Mouse (Mus musculus) brain, embryonic 18.5 days (tissue): ENCODE measurements at regions not wholly inside any gene's neighbourhood (a gene's known extent, or its start where the extent isn't known, plus 50 kb on each side); places are given as distances from the start of the nearest gene placed in this dataset.

Experiments used
- DNase-seq: peaks from one replicate; pipeline ENCODE4 v3.0.0-alpha.2; 2012; ENCODE audit warnings: low read depth, low spot score

DNA sequence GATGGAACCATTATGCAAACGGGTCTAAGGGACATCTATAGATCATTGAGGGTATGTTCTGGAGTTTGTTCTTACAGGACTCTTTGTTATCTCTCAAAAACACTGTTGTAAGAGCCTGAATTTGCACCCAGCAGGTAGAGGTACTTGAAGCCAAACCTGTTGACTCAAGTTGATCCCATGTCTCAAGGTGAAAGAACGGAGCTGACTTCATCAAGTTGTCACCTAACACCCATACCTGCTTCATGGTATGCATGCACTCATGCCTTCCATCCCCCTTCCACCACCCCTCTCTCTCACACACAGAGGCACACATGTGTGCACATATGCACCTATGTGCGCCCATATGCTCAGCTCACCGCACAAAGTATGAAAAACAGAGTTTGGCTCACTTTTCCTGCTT, 189.0 kb downstream of the Ttll7 start:
- DNase-seq = no peak

- DNase-seq = no peak
Observed at GRCm38 (mm10) chr3:147042911-147043310, 190.7 kb downstream of the Ttll7 start.

GRCm38 (mm10) chr3:147046634-147047033, 194.5 kb downstream of the Ttll7 start:
- DNase-seq = no peak

GRCm38 (mm10) chr3:147054157-147054838, 202.1 kb downstream of the Ttll7 start:
- DNase-seq = no peak

GRCm38 (mm10) chr3:147057874-147058273, 205.7 kb downstream of the Ttll7 start:
- DNase-seq = no peak

- DNase-seq = no peak
Observed at GRCm38 (mm10) chr3:147060659-147061058, 208.5 kb downstream of the Ttll7 start.

DNA sequence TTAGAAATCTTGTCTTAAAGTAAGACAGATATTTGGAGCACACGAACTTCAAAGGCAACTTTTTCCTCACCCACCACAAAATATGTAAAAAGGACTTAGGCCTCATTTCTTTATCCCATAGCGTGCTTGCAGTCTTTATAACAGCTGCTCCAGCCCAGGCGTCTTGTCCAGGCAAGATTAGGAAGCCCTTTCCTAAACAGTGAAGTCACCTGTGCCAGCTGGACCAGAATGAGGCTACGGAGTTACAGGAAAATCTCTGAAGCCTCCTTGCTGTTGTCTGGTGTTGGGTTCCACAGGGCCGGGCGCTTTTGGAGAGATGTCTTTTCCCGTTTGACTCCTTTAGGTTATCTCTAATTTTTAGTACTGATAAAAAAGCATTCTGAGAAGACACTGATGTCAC, 210.3 kb downstream of the Ttll7 start:
- DNase-seq = no peak

DNA sequence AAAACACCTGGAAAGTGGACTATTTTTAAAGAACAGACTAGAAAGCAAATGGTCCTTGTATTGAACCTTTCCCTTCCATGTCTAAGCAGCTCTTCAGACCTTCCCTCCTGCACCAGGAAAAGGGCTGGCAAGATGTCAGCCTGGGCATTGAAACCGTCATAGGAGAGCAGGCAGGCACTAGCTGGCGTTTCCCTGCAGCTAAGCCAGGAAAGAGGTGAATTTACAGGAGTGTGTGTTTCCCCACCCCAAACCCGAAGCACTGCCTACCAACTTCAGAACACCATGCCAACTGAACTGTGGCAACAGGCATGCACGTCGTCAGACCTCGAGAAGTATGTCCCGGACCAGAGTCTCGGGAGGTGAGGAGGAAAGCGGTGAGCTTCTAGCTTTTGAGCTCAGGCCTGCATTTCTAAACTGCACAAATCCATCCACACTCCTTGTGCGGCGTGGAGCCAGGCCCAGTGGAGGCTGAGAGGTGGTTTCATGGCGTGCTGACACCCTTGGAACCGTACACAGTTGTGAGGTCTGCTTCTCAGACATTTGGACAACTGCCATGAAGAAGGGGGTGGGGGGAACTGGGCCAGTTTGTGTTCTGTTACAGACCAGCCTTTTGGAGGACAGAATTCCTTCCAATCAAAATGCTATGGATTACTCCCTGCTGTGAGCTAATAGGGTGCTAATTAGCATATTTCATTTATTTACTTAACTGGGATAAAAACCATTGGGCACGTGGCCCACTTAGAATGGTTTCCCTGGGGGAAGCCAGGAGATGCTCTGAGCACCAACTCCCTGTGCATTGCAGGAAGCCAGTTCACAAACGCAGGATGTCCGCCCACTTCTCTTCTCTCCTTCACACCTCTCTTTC, 211.6 kb downstream of the Ttll7 start:
- DNase-seq = peak; percentile 43

DNA sequence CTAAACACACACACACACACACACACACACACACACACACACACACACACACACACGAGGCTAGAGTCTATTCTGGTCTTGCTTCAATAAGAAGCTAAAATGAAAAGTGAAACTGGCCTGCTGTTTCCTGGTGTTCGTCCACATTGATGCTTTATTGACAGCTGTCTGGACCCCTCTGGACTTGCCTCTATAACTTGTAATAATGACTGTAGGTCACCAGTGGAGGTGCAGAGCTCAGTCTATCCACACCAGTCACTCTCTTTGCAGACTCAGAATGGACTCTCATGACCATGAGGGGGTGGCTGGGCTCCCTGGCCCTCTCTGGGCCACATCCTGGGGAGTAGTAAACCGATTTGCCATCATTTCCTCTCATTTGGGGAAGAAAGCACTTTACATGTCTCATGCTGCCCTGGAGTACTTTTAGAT, 212.3 kb downstream of the Ttll7 start:
- no peak for DNase-seq

DNA sequence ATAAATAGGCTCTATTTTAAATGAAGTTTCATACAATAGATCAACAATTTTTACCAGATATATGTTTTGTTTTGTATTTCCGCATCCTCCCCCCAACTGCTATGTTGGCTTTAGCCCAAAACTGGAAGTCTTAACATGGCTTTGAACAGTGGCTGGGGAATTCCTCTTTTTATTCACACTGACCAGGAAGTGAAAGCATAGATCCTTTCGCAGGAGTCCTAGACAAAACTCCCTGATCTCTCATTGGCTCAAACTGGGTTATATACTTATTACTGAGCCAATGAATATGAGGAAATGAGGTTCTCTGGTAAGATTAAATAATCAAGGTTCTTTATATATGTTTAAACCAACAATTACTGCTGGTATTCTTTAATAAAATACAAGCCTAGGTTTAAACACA, 218.8 kb downstream of the Ttll7 start:
- no peak for DNase-seq

- no peak for DNase-seq
Observed at GRCm38 (mm10) chr3:147080197-147080596, 228.0 kb downstream of the Ttll7 start.

DNA sequence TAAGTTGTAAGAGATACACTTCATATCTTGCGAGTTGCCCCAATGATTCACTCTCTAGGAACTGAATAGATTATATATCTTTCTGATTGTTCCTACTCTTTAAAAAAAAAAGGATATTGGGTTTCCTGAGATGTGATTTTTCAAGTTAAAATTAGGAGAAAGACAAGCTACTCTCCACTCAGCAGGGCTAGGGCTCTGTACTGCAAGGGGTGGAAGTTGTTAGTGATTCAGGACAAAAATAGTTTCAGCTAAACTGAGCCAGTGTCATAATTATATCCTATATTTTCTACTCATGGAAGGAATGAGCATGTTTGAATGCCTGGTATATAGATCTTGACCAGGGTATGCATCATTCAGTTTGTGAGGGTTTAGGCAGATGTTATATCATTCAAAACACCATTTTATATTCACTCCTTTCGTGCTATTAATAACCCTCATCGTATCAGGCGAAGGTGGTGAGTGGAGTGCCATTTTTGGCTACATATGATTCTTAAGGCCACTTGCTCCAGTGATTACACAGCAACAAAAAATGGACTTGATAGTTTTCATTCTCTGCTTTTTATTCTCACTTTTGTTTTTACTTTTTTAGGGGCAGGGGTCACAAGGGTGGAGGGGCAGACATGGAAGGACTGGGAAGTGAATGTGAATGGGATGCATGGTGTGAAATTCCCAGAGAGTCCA, 228.7 kb downstream of the Ttll7 start:
- no peak for DNase-seq

GRCm38 (mm10) chr3:147081763-147082162, 229.6 kb downstream of the Ttll7 start:
- DNase-seq = no peak

DNA sequence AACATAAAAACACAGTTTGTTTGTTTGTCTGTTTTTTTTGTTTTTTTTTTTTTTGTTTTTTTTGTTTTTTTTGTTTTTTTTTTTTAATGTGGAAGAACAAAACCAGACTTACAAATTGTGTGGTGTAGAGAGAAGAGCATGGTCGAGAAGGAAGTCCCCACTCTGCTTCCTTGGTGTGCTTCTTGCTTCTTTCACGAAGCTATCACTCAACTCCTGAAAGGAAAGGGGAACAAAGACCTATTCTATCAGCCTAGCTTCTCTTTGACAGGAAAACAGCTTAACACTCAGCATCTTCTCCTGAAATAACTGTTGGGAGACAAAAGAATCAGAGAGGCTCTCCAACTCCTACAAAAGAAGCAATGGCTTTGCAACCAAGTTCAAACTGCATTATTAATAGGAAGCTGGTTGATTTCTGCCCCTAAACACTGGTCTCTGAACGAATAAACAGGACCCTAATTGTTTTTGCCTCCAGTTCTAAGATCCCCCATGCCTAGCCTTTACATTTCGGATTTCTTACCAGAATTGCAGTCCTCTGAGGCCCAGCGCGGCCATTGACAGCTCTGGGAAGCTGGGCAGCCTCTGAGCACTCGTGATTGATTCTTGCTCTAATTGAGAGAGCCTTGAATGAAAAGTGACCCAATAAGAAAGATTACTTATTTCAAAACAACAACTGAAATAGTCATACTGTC, 230.2 kb downstream of the Ttll7 start:
- DNase-seq = no peak

DNA sequence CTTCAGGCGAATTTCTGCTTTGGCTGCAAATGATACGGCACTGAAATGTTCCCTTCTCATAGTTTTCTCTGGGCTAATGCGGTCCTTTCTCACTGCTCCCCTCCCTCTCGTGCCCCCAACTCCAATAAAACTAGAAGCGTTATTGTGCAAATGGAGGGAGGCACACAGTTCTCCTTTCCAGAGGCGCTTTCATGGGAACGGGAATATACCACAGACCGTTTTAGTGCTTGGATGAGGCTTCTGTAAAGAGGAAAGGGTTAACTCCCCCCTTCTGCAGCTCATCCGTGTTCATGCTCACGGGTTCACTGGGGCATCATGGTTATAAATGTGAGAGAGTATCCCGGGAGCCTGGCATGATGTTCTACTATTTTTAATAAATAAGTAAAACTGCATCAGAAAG, 231.2 kb downstream of the Ttll7 start:
- no peak for DNase-seq

DNA sequence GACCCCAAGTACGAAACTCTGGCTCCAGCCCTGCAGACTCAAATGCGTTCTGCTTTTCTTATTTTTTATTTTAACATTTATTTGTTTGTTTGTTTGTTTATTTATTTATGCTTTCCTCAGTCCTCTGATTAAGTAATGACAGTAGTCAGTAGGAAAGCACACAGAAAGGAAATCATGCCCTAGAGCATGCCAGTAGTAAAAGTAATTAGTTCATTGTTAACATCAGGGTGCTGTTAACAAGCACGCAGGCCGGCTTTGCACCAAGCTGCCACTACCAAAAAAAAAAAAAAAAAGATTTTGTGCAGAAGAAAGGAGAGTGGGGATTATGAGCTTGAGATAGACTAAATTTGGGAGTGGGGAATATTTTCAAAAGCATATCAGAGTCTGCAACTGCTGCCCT, 231.7 kb downstream of the Ttll7 start:
- DNase-seq = no peak

DNA sequence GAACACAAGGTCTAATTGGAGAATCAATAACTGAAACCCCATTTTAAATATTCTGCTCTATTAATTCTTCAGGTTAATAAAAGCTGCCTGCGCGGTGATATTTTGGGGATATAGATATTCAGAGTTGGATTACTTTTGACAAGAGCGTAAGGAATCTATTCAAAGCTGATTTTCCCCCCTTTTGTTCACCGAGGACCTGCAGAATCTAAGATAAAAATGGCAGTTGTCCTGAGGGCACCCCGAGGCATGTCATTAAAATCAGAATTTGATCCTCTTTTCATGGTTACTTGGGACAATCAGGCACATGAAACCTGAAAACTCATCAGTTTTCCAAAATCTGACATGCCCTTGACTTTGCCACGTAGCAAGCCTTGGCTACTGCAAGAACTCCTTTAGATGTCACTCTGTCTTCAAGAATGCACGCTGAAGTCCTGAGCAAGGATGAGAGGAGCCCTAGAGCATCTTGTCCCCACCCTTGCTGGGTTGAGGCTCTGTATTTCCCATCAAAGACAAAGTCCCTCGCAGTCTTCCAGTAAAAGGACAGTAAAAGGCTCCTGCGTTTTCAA, 232.5 kb downstream of the Ttll7 start:
- DNase-seq = no peak

- DNase-seq = no peak
Observed at GRCm38 (mm10) chr3:147088171-147088570, 236.0 kb downstream of the Ttll7 start.

DNA sequence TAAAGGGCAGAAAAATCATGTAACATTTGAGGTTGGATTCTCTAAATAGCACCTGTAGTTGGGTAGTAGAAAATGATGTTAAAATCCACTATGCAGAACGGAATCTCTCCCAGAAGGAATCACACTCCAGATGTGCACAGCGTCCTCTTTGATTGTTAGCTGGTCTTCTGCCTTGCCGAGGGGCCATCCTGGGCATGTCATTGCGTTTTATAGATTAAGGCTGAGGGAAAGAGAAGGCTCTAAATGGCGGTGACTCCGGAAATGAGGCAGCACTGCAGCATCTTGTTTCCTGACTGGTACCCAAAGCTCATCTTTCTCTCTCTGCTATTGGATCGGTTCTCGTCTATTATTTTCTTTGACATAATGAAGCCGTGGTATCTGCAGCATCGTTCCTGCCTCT, 237.5 kb downstream of the Ttll7 start:
- DNase-seq = no peak

DNA sequence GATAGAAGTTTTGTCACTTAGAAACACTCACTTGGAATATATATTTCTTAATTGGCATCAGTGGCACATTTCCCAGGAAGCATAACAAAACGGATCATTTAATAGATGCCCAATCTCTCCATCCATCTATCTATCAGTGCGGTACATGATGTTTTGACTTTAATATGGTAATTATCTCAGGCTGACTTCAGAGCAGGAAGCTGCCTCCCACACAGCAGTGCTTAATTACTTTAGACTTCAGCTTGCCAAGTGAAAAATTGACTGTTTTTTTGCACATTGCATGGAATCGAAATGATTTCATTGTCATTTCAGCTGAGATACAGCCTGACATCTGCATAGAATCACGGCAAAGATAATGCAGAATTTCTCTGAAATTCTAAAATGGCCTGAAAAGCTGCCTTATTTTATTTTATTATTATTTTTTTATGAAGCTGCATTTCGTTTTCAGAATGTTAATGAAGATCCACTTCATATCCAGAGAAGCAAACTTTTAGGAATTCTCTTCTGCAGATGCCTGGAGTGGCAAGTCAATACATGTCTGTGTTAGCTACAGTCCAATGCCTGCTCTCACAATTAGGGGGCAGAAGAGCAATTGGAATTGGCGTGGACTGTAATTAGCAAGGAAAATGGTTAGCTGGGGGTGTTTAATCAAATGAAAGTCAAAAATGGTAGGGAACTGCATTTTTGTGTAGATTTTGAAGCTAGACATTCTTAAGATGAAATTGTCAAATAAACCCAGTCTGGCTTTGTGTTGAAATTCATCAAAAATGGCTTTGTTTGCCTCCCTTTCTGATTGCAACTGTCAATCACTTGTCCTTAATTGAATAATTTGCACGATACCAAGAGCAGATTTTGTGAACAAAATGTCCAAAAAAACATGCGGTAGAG, 240.3 kb downstream of the Ttll7 start:
- peak; percentile 55 for DNase-seq

- DNase-seq = no peak
Observed at GRCm38 (mm10) chr3:147093076-147093380, 240.9 kb downstream of the Ttll7 start.
